Mouse (Mus musculus): ENCODE measurements around the gene Hist1h3f.

The Hist1h3f gene

DNA sequence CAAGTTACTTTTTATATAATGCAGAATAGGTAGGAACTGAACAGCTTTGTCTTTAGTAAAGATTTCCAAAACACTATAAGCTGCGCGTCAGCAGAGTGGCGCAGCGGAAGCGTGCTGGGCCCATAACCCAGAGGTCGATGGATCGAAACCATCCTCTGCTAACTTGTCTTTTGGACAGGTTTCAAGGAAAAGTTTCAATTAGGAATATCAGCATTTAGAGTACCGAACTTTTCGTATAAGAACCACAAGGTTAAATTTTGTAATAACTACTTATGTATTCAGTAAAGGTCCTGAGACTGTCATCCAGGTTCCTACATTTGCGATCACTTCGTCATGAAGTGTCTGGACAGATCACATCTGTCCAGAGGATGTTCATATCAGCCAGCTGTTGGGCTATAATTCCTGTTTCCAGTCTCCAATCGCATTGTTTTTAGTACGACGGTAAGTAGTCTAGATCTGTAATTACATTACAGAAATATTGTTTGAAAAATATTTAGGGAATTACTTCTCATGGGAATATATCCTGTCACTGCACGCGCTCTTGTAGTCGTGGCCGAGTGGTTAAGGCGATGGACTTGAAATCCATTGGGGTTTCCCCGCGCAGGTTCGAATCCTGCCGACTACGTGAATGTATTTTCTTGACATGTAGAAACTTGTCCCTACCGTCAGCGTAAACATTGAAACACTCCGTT lies 26.1 kb upstream of the Hist1h3f start:
- peak; percentile 81 for DNase-seq (ENCODE audit: extremely low read depth, insufficient read length, low spot score)

DNA sequence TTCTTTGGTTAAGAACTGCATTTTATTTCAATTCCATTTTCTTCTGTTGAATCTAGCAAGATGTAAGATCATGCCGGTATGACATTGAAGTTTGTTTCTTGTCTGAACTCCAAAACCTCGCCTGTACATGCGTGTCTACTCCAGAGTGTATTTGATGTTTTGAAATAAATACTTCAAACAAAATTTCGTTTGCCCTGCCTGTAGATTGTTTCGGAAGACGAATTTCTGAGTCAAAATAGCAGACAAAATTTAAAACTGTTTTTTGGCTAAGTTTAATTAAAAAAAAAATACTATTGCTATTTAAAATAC lies 25.6 kb upstream of the Hist1h3f start:
- DNase-seq (ENCODE audit: extremely low read depth, insufficient read length, low spot score): no peak

DNA sequence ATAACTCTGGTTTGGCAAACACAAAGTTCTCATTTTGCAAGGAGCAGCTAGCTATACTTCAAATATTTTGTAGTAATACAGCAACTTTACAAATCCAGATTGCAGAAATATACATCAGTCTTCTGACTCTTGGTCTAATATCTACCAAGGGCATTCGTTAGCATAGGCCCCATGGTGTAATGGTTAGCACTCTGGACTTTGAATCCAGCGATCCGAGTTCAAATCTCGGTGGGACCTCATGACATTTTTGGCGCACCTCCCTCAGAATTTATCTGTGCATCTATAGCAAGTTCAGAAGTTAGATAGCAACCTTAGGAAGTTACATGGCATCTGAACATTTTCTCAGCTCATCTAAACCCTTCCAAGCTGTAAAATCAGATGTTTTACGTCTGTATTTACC lies 25.0 kb upstream of the Hist1h3f start:
- peak; percentile 57 for DNase-seq (ENCODE audit: extremely low read depth, insufficient read length, low spot score)

DNA sequence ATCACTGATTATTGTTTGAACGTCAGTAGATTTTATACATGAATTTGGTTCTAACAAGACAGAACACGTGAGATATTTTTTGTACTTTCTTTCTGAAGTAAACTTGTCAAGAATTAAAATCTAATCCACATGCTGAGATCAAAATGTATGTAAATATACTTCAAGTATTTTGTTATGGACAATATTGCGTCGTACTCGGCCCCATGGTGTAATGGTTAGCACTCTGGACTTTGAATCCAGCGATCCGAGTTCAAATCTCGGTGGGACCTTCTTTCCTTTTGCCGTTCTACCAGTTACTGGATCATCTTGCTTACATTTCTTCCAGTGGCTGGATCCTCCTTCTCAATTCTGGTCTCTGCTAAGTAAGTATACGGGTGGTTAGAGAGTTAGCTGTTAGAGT lies 24.4 kb upstream of the Hist1h3f start:
- DNase-seq (ENCODE audit: extremely low read depth, insufficient read length, low spot score): peak; percentile 67

DNA sequence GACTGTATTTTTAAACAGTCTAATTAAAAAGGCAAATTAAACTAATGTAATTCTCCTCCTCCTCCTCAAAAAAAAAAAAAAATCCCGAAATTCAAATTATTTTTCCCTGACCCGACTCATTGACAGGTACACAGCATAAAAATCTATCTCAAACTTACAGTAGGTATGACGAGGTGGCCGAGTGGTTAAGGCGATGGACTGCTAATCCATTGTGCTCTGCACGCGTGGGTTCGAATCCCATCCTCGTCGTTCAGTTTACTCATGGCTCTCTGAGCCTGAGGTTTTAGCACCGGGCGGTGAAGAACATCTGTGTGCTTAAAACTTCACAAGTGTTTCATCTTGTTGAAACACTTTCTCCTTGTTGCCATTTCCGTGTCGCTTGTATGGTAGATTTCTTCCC lies 22.1 kb upstream of the Hist1h3f start:
- peak; percentile 68 for DNase-seq (ENCODE audit: extremely low read depth, insufficient read length, low spot score)

DNA sequence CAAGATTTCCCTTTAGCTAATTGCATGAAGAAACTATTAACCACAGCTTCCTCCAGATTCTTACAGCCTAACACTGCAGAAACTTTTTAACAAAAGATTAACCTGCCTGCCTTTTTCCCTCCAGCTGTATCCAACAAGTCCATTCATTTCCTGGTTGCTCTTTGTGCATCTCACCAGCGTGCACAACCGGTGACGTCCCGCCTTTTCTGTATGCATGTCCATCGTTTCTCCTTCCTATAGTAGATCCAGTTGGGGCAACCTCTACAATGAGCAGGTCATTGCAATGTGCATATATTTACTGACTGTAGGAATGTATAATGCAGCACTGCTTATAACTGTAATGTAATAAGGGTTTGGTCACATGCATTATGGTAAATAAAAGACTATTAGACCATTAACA lies 19.9 kb upstream of the Hist1h3f start:
- no peak for DNase-seq (ENCODE audit: extremely low read depth, insufficient read length, low spot score)

DNA sequence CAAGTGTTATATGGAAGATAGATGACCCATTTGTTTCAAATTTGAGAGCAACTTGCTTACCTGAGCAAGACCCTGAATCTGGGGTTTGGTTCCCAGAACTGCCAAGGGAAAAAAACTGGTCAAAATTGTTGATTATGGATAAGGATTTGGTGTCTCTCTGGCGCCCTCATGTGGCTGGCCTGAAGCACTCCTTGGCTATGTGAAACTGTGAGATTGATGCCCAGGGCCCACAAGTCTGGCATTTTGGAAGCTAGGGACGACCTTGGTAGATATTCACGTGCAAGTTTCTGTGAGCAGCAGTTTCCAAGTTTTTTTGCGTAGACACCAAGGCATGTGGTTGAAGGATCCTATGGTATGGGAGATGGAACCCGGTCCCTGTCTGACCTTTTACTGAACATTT lies 19.2 kb upstream of the Hist1h3f start:
- DNase-seq (ENCODE audit: extremely low read depth, insufficient read length, low spot score): peak; percentile 37

DNA sequence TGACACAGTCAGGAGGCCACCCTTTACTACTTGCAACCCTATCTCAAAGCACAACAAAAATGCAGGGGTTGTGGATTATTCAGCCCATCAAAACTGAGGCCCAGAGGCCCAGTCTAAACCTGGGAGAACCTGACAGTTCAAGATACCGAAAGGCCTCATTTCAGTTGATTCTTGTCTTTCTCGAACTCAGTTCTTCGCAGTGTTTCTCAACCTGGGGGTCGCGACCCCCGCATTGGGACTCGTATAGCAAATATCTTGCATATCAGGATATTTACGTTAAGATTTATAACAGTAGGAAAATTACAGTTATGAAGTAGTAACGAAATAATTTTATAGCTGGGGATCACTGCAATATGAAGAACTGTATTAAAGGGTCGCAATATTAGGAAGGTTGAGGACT lies 18.0 kb upstream of the Hist1h3f start:
- no peak for DNase-seq (ENCODE audit: extremely low read depth, insufficient read length, low spot score)

DNA sequence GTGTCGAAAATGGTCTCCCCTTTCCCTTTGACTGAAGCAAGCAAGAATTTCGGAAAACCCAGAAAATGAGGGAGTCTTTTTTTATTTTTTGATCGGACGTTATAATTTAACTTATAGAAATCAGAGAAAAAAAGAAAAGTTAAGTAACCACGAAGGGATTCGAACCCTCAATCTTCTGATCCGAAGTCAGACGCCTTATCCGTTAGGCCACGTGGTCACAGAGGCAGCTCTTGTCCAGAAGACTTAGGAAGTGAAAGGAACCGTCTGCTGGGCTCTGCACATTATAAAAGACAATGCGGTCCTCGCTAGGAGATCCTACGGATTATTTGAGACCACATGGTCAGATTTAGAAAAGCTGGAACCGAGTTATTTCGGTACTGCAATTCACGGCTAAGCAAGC lies 17.5 kb upstream of the Hist1h3f start:
- DNase-seq (ENCODE audit: extremely low read depth, insufficient read length, low spot score): peak; percentile 51

DNA sequence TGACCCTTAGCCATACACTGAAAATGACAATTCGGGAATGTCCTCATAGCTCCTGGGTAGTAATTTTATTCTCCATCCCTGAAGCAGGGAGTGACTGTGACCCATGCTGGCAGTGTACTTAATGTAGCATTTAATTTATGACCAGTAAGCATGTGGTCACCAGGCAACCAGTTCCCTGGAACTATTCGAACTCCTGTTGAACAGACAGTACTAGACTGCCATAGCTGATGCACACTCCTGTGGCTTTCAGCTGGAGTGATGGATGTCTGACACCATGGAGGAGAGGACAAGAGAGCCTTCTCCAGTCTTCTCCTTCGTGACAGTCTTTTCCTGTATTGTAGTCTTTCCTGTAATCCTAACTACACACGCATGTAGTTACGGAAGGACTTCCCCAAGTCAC lies 14.8 kb upstream of the Hist1h3f start:
- DNase-seq (ENCODE audit: extremely low read depth, insufficient read length, low spot score): no peak

DNA sequence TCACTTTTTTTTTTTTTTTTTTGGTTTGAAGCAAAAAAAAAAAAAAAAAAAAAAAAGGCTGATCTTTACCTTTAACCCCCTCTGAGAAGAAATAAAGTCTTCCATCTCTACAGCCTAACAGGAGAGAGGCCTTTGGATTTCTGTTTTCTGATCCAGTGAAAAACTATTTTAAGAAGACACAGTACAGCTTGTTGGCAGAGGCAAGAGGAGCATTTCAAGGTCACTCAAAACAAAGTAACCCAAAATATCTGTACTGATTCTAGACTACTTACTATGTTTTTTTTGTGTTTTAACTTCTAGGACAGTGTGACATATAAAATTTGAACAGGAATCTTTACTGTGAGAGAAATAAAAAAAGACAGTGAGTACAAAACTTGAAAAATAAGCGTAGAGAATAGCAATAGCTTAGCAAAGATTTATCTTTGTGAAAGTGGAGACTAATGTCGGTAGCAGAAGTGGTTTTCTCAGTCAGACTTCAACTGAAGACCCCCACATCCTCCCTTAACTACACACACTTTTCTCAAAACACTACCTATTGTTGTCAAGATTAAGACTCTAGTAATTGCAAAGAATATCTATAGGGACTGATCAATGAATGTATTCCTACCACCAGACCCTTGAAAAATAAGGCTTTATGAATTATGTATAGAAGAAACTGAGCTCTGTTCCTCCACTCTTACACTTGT lies 14.2 kb upstream of the Hist1h3f start:
- no peak for DNase-seq (ENCODE audit: extremely low read depth, insufficient read length, low spot score)

DNA sequence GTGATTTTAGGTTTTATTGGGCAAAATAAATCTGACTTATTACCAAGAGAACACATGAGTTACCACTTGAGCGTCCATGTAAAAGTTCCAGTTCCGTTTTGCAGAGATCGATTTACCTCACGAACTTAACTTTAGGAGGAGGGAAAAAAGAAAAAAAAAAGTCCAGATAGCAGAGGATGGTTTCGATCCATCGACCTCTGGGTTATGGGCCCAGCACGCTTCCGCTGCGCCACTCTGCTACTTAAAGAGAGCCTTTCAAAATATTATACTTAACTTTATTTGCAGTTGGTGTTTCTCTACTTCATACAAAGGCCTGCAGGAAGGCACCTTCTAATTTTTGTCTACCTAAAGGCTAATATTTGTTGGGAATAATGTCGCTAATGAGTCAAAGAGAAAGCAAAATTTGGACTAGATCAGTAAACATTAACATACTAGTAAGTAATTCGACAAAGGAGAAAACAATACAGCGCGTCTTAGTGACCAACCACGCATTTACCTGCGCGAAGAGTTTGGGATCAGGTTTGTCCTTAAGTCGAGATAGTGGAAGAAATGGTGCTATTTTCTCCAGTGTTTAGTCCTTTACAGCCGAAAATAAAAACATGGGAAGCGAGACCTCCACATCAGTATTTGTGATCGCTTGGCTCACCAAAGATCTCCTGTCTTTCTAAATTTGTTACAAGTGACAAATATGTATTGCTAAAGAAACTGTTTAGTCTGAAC lies 13.5 kb upstream of the Hist1h3f start:
- peak; percentile 70 for DNase-seq (ENCODE audit: extremely low read depth, insufficient read length, low spot score)

DNA sequence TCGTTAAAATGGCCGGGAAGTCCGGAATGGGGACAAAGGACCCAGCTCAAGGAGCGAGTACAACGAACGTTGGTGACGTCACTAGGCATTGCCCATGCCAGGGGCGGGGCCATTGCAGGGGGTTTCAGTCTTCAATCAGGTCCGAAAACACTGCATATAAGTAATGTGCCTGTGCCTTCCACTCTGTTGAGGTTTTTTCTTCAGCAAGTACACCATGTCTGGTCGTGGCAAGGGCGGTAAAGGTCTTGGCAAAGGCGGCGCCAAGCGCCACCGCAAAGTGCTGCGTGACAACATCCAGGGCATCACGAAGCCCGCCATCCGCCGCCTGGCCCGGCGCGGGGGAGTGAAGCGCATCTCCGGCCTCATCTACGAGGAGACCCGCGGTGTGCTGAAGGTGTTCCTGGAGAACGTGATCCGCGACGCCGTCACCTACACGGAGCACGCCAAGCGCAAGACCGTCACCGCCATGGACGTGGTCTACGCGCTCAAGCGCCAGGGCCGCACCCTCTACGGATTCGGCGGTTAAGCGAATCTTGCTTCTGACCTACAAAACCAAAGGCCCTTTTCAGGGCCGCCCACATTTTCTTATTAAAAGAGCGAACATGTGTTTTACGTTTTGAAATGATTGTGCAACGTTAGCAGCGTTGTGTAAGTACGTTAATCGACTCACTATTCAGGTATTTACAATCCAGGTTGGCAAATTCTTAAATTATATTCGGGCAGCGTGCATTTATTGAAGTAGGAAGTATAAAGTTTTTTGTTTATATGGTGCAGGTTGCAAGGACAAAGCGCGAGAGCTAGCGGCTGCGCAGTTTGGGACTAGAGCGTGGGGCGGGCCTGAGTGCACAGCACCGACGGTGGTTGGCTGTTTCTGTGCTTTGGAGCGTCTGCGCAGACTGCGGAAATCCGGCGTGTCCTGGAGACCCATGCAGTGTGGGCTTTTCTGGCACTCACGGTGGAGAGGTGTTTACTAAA lies 12.7 kb upstream of the Hist1h3f start, which contains the start of gene Hist1h4h:
Gene Hist1h4h, plus strand, starts transcription at position 150 of the 975 bp plus-strand sequence.
- DNase-seq (ENCODE audit: extremely low read depth, insufficient read length, low spot score): peak; percentile 95

DNA sequence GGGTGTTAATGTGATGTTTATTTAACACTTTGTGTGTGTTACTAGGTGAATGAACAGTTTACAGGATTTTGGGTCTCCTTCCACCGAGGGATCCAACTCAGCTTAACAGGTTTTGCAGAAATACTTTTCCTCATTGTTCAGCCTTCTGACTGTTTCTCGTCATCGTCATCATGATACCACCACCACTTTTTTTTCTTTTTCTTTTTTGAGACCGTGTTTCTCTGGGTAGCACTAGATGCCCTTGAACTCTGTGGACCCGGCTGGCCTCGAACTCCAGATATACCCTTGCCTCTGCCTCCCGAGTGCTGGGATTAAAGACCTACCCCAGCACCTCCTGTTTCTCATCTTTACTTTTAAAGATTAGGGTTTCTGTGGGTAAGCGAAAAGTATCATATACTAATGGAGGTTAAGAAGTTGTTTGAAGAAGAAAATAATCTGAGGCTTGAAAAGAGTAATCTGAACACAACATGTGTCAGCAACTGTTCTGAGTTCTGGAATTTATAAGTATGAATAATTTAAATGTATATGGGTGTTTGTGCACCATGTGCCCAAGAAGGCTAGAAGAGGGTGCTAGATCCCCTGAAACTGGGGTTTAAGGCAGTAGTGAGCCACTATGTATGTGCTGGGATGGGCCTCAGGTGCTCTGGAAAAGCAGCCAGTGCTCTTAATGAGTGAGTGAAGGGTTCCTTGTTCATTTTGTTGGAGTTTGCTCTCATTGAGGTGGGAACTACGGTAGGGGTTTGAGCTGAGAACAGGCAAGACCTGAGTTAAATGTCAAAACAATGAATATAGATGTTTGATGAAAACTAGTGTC lies 11.4 kb upstream of the Hist1h3f start:
- DNase-seq (ENCODE audit: extremely low read depth, insufficient read length, low spot score): no peak

DNA sequence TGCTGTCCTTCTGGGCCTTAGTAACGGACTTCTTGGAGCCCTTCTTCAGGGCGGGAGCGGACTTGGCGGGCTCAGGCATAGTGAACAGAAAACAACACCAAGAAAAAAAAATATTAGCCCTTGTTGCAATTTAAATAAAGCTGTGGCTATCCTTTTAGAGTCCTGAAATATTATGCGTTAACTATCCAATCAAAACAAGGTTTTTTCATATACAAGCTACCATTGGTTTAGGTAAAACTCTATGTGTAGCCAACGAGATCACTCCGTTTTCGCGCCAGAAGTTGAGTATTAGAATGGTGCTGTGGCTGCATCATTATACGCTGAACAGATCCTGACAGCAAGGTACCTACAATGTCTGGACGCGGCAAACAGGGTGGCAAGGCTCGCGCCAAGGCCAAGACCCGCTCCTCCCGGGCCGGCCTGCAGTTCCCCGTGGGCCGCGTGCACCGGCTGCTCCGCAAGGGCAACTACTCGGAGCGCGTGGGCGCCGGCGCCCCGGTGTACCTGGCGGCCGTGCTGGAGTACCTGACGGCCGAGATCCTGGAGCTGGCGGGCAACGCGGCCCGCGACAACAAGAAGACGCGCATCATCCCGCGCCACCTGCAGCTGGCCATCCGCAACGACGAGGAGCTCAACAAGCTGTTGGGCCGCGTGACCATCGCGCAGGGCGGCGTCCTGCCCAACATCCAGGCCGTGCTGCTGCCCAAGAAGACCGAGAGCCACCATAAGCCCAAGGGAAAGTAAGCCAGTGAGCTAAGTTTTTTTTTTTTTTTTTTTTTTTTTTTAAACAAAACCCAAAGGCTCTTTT lies 10.1 kb upstream of the Hist1h3f start, which contains the start of gene Hist1h2af:
Gene Hist1h2af, plus strand, starts transcription at position 347 of the 808 bp plus-strand sequence.
- peak; percentile 85 for DNase-seq (ENCODE audit: extremely low read depth, insufficient read length, low spot score)

DNA sequence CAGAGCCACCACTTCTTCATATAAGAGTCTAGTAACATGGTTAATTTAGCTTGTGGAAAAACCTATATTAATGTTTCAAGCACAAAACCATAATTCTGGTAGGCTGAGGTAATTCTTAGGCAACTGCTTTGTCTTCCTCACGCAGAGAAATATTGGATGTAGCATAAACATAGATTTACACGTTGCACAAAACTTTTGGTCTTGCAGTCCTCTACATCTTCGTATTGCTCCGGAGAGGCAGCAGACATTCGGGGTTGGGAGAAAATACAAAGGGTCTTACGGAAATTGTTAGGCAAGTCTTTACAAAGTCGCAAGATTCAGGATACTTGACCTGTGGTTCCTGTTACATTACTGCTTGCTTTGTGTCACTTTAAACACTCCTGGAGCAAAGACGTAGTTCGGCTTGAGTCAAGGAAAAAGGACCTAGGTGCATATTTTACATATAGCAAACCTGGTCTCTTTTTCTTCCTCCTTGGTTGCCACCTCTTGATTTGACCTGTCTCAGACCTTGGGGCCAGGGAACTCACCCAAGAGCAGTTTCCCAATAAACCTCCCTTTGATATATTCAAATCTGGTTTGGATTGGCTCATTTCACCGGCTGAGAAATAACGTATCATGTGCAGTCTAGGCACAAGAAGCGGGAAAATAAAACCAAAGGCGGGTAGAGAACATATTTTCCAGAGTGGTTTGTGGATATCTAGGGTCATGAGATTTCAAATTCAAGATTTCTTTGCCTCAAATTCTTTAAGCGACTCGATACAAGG lies 9.3 kb upstream of the Hist1h3f start:
- no peak for DNase-seq (ENCODE audit: extremely low read depth, insufficient read length, low spot score)

DNA sequence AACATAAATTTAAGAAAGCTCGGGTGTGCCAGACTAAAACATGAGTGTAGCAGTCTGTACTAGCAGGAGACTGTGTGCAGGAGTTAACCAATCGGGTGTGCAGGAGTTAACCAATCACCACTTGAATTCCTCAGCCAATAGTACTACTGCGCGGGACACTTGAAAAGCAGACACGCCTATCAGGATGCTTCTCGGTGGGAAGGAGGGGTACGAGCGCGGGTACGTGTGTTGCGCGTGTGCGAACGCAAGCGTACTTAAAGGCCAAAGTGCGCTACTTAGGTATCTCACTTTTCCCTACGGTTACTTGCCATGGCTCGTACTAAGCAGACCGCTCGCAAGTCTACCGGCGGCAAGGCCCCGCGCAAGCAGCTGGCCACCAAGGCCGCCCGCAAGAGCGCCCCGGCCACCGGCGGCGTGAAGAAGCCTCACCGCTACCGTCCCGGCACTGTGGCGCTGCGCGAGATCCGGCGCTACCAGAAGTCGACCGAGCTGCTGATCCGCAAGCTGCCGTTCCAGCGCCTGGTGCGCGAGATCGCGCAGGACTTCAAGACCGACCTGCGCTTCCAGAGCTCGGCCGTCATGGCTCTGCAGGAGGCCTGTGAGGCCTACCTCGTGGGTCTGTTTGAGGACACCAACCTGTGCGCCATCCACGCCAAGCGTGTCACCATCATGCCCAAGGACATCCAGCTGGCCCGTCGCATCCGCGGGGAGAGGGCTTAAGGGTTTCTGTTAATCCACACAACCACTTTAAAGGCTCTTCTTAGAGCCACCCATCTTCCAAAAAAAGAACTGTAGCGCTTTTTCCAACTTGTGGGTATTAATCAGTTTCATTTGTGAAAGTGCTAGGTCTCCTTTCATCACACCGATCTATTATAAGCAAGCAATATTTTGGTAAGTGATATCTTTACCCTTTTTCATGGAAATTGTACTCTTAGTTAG lies 8.4 kb upstream of the Hist1h3f start, which contains the start of gene Hist1h3g:
Gene Hist1h3g, plus strand, starts transcription at position 286 of the 939 bp plus-strand sequence.
- DNase-seq (ENCODE audit: extremely low read depth, insufficient read length, low spot score): peak; percentile 95
